Mouse (Mus musculus): ENCODE measurements at regions not wholly inside any gene's neighbourhood (a gene's known extent, or its start where the extent isn't known, plus 50 kb on each side); places are given as distances from the start of the nearest gene placed in this dataset.
A peak's percentile ranks its signal among the peaks of the same experiment; 100 is the strongest.

GRCm38 (mm10) chr1:137360688-137361570, 400.7 kb upstream of the Nr5a2 start:
- intact Hi-C loops (cut with DNase I): no loop called here

GRCm38 (mm10) chr1:137355941-137356512, 395.8 kb upstream of the Nr5a2 start:
- no peak for DNase-seq

More at GRCm38 (mm10) chr1:137360688-137361570, 400.7 kb upstream of the Nr5a2 start:
- DNase-seq: no peak

GRCm38 (mm10) chr1:137352390-137353027, 392.3 kb upstream of the Nr5a2 start:
- intact Hi-C loops (cut with DNase I): no loop called here
- no peak for DNase-seq

More at GRCm38 (mm10) chr1:137355941-137356512, 395.8 kb upstream of the Nr5a2 start:
- intact Hi-C loops (cut with DNase I): no loop called here

GRCm38 (mm10) chr1:137334137-137334536, 373.9 kb upstream of the Nr5a2 start:
- DNase-seq: no peak

GRCm38 (mm10) chr1:137332108-137332769, 372.0 kb upstream of the Nr5a2 start:
- intact Hi-C loops (cut with DNase I): loop anchor here (10.0 kb wide), 1 partner anchor 573 kb away; no protein-coding TSS in a partner anchor
- DNase-seq: peak; percentile 13

More at GRCm38 (mm10) chr1:137334137-137334536, 373.9 kb upstream of the Nr5a2 start:
- intact Hi-C loops (cut with DNase I): loop anchor here (10.0 kb wide), 1 partner anchor 571 kb away; no protein-coding TSS in a partner anchor

GRCm38 (mm10) chr1:137331746-137332107, 371.5 kb upstream of the Nr5a2 start:
- intact Hi-C loops (cut with DNase I): loop anchor here (10.0 kb wide), 1 partner anchor 573 kb away; no protein-coding TSS in a partner anchor
- peak; percentile 14 for DNase-seq

GRCm38 (mm10) chr1:137330634-137331033, 370.4 kb upstream of the Nr5a2 start:
- intact Hi-C loops (cut with DNase I): loop anchor here (10.0 kb wide), 1 partner anchor 574 kb away; no protein-coding TSS in a partner anchor
- peak; percentile 62 for DNase-seq

- intact Hi-C loops (cut with DNase I): loop anchor here (10.0 kb wide), 1 partner anchor 721 kb away; no protein-coding TSS in a partner anchor
These were observed 363.8 kb upstream of the Nr5a2 start for GRCm38 (mm10) chr1:137323884-137324594.

GRCm38 (mm10) chr1:137323035-137323680, 362.9 kb upstream of the Nr5a2 start:
- no peak for DNase-seq
- intact Hi-C loops (cut with DNase I): loop anchor here (10.0 kb wide), 1 partner anchor 722 kb away; no protein-coding TSS in a partner anchor

More at GRCm38 (mm10) chr1:137323884-137324594, 363.8 kb upstream of the Nr5a2 start:
- DNase-seq: peak; percentile 29

- intact Hi-C loops (cut with DNase I): no loop called here
- DNase-seq: no peak
These were observed 342.6 kb upstream of the Nr5a2 start for GRCm38 (mm10) chr1:137302757-137303422.

GRCm38 (mm10) chr1:137297780-137298569, 337.7 kb upstream of the Nr5a2 start:
- no peak for DNase-seq
- intact Hi-C loops (cut with DNase I): no loop called here

GRCm38 (mm10) chr1:137289456-137289855, 329.2 kb upstream of the Nr5a2 start:
- DNase-seq: no peak
- intact Hi-C loops (cut with DNase I): no loop called here

GRCm38 (mm10) chr1:137283291-137283690, 323.0 kb upstream of the Nr5a2 start:
- DNase-seq: no peak
- intact Hi-C loops (cut with DNase I): no loop called here

GRCm38 (mm10) chr1:137282457-137282856, 322.2 kb upstream of the Nr5a2 start:
- no peak for DNase-seq
- intact Hi-C loops (cut with DNase I): no loop called here

- no peak for DNase-seq
- intact Hi-C loops (cut with DNase I): no loop called here
These were observed 320.4 kb upstream of the Nr5a2 start for GRCm38 (mm10) chr1:137280391-137281386.

GRCm38 (mm10) chr1:137279981-137280380, 319.7 kb upstream of the Nr5a2 start:
- DNase-seq: no peak
- intact Hi-C loops (cut with DNase I): no loop called here

Data from left cerebral cortex, postnatal 4 days (tissue).